Mouse (Mus musculus) thymus, postnatal 25 days (tissue): ENCODE measurements at regions not wholly inside any gene's neighbourhood (a gene's known extent, or its start where the extent isn't known, plus 50 kb on each side); places are given as distances from the start of the nearest gene placed in this dataset.
"Not testable (repeated sequence)": the region's sequence is repeated elsewhere in the genome, so short reads cannot be mapped to it uniquely, and the experiment has no call there.

Experiments
- DNase-seq: peaks from one replicate; pipeline ENCODE4 v3.0.0; 2022

- no peak for DNase-seq
These were observed 86.5 kb downstream of the Phlda1 start for GRCm38 (mm10) chr10:111592416-111593149.

GRCm38 (mm10) chr10:111593280-111593679 is 87.2 kb downstream of the Phlda1 start:
- no peak for DNase-seq

- DNase-seq = no peak
These were observed 88.1 kb downstream of the Phlda1 start for GRCm38 (mm10) chr10:111594171-111594570.

GRCm38 (mm10) chr10:111594651-111595050 is 88.6 kb downstream of the Phlda1 start:
- DNase-seq = no peak

GRCm38 (mm10) chr10:111595513-111595995 is 89.5 kb downstream of the Phlda1 start:
- DNase-seq = no peak

GRCm38 (mm10) chr10:111598650-111599049 is 92.6 kb downstream of the Phlda1 start:
- DNase-seq = no peak

- no peak for DNase-seq
These were observed 93.5 kb downstream of the Phlda1 start for GRCm38 (mm10) chr10:111599297-111600250.

GRCm38 (mm10) chr10:111600251-111600620 is 94.2 kb downstream of the Phlda1 start:
- no peak for DNase-seq

- peak; percentile 37 for DNase-seq
These were observed 94.6 kb downstream of the Phlda1 start for GRCm38 (mm10) chr10:111600677-111601099.

- DNase-seq = no peak
These were observed 97.1 kb downstream of the Phlda1 start for GRCm38 (mm10) chr10:111603166-111603565.

GRCm38 (mm10) chr10:111607381-111607780 is 101.3 kb downstream of the Phlda1 start:
- DNase-seq = not testable (repeated sequence)

GRCm38 (mm10) chr10:111608385-111609093 is 102.5 kb downstream of the Phlda1 start:
- DNase-seq = no peak

- no peak for DNase-seq
These were observed 103.8 kb downstream of the Phlda1 start for GRCm38 (mm10) chr10:111609889-111610288.

GRCm38 (mm10) chr10:111619627-111620270 is 113.7 kb downstream of the Phlda1 start:
- no peak for DNase-seq

- no peak for DNase-seq
These were observed 115.0 kb downstream of the Phlda1 start for GRCm38 (mm10) chr10:111620927-111621676.

GRCm38 (mm10) chr10:111622789-111623188 is 116.7 kb downstream of the Phlda1 start:
- no peak for DNase-seq

GRCm38 (mm10) chr10:111624021-111624420 is 117.9 kb downstream of the Phlda1 start:
- DNase-seq = no peak

GRCm38 (mm10) chr10:111624624-111625023 is 118.5 kb downstream of the Phlda1 start:
- DNase-seq = no peak

- DNase-seq = no peak
These were observed 119.5 kb downstream of the Phlda1 start for GRCm38 (mm10) chr10:111625573-111625972.

GRCm38 (mm10) chr10:111626009-111626408 is 119.9 kb downstream of the Phlda1 start:
- DNase-seq = no peak

GRCm38 (mm10) chr10:111636283-111636682 is 130.2 kb downstream of the Phlda1 start:
- DNase-seq = peak; percentile 65
